Mouse (Mus musculus) olfactory bulb, adult 2 months (tissue): Measurements from ENCODE around the gene Brsk2.

Experiments used
- CTCF ChIP-seq: fragments of 200-500 bp; IDR thresholded peaks from 2 replicates; pipeline ENCODE4 v1.5.1; 2012; ENCODE audit warnings: low read depth, mild to moderate bottlenecking, low read length, moderate library complexity; ENCODE audit not compliant: insufficient read depth
- POLR2A ChIP-seq: fragments of 200-500 bp; IDR thresholded peaks from 2 replicates; pipeline ENCODE4 v1.6.1; 2012; ENCODE audit warnings: mild to moderate bottlenecking, low read depth, low read length, moderate library complexity; ENCODE audit not compliant: insufficient read depth

DNA sequence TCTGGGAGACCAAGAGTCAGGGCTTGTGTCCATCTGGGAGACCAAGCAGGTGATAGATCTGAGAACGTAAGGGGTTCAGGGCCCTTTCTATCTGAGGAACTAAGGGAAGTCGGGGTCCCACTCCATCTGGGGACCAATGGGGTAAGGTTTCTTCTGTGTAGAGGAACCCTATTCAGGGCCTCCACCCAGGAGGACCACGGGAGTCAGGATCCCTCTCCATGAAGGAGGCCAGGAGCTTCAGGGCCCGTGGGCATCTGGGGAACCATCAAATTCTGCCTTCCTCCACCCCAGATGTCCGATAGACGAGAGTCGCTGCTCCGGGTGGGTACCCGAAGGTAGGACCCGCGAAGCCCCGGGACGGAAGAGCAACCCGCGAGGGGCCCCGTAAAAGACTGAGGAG is 47.7 kb upstream of the Brsk2 start:
- TF ChIP-seq POLR2A (no peak), CTCF (no peak)
